Mouse (Mus musculus) intestine, postnatal 0 days (tissue): Measurements from ENCODE around the gene Eral1. TPM values are rescaled to one million over a fixed set of nuclear protein-coding genes. Genes with fewer than 3 reads are reported as not detected.

ENCODE experiments used
- ATAC-seq: fragments of 200-750 bp; cut with Nextera tagmentation; 2 replicates; pipeline ENCODE4 v1.8.0; 2017; ENCODE audit warnings: mild to moderate bottlenecking, moderate TSS enrichment, moderate library complexity
- H3K27ac ChIP-seq: fragments of 300-500 bp; sonication (generic); 2 replicates; pipeline ENCODE4 v1.5.1; 2014; ENCODE audit warnings: mild to moderate bottlenecking, low read depth, low read length, moderate library complexity
- H3K27me3 ChIP-seq: fragments of 300-500 bp; sonication (generic); replicated peaks from 2 replicates; pipeline ENCODE4 v1.6.1; 2014; ENCODE audit warnings: low read length, mixed read lengths; ENCODE audit not compliant: control insufficient read depth, insufficient read depth
- H3K36me3 ChIP-seq: fragments of 300-500 bp; sonication (generic); 2 replicates; pipeline ENCODE4 v1.6.1; 2014; ENCODE audit warnings: mild to moderate bottlenecking, moderate library complexity; ENCODE audit not compliant: control insufficient read depth, insufficient read depth
- H3K4me1 ChIP-seq: fragments of 300-500 bp; sonication (generic); replicated peaks from 2 replicates; pipeline ENCODE4 v1.6.1; 2014; ENCODE audit warnings: antibody characterized with exemption, low read length, mixed read lengths; ENCODE audit not compliant: control insufficient read depth, insufficient read depth
- H3K4me2 ChIP-seq: fragments of 300-500 bp; sonication (generic); replicated peaks from 2 replicates; pipeline ENCODE4 v1.6.1; 2014; ENCODE audit warnings: low read depth, mild to moderate bottlenecking, moderate library complexity
- H3K4me3 ChIP-seq: fragments of 300-500 bp; sonication (generic); 2 replicates; pipeline ENCODE4 v1.5.1; 2014; ENCODE audit warnings: low read depth, low read length
- H3K9ac ChIP-seq: fragments of 300-500 bp; sonication (generic); 2 replicates; pipeline ENCODE4 v1.6.1; 2014; ENCODE audit warnings: mild to moderate bottlenecking, low read depth, low read length
- H3K9me3 ChIP-seq: fragments of 300-500 bp; sonication (generic); 2 replicates; pipeline ENCODE4 v1.6.1; 2016; ENCODE audit warnings: mixed run types; ENCODE audit not compliant: control insufficient read depth
- CTCF ChIP-seq: sonication (generic); IDR thresholded peaks from 2 replicates; pipeline ENCODE4 v1.5.1; 2016; ENCODE audit warnings: low read depth, mild to moderate bottlenecking, control low read depth, antibody characterized with exemption, moderate library complexity
- WGBS: fragments of 180-500 bp; shearing (Covaris S2); extraction: QIAGEN DNeasy Blood & Tissue Kit; methylation state at CpG from one replicate; pipeline ENCODE4 v1.1.7; 2014; 5-methylcytosine and 5-hydroxymethylcytosine counted together
- microRNA counts: library from miRNA; unstranded; fragments of <30 nt; microRNA quantifications from one replicate; lab custom pipeline; 2016
- microRNA-seq: library from miRNA; unstranded; fragments of <30 nt; microRNA quantifications from one replicate; pipeline ENCODE4, GENCODE M21; 2016
- polyA plus RNA-seq: library from polyadenylated mRNA; unstranded; fragments of >200 nt; fragmentation: Nextera tagmentation; extraction: Ambion mirVana; gene quantifications from 2 replicates; pipeline ENCODE4 v1.2.1, GENCODE M21; 2015

Gene Eral1
- polyA plus RNA-seq, 1 experiment from 2014 or later = 13.0 TPM

DNA sequence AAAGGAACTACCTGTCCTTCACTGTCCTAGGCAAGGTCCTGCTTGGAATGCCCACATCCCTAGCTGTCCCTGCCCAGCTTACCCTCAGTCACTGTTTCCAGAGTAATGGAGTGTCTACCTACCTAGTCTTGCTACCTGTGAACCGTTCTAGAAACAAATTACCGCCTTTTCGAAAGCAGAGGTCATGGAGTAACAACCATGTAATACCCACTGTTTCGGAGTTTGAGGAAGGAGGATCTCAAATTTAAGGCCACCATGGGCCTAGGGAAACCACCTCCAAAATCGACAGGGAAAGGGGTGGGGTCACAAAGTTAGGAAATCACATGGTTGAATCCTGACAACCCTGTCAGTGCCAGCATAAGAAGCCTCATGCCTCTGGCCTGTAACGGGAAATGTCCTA lies 48.8 kb downstream of the Eral1 start:
- WGBS = 41% methylated on average over 6 of the region's 6 CpGs
- no peak for ATAC-seq
- no peak overlapping the region for H3K27ac ChIP-seq
- H3K9me3 ChIP-seq = no peaks in the 10 kb centered on the region
- peak overlapping the region; percentile 97 for H3K4me2 ChIP-seq
- no peak overlapping the region for H3K9ac ChIP-seq
- peaks cover 34% of the 10 kb centered on the region for H3K36me3 ChIP-seq
- peak overlapping the region; percentile 62; the same call in 1 of the 2 replicates for H3K4me3 ChIP-seq
- H3K4me1 ChIP-seq = no peaks in the 10 kb centered on the region
- no peaks in the 10 kb centered on the region for H3K27me3 ChIP-seq
- TF ChIP-seq CTCF = no peak

DNA sequence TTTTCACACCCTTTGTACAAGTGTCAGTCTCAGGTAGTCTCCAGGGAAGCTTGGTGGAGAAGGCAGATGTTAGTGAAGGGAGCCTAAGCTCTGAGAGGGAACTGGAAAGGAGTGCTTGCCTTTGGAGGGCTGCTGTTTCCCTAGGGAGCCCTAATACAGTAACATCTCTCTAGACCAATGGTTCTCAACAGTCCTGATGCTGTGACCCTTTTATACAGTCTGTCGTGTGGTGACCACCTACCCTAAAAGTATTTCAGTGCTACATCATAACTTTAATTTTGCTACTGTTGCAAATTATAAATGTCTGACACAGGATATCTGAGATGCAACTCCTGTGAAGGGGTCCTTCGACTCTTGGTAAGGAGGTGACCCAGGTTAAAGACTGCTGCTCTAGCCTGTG lies 49.6 kb downstream of the Eral1 start:
- 80% methylated on average over 2 of the region's 2 CpGs for WGBS
- Histone ChIP-seq H3K4me1 (no peaks in the 10 kb centered on the region), H3K27me3 (no peaks in the 10 kb centered on the region), H3K27ac (no peak overlapping the region), H3K4me3 (no peak overlapping the region), H3K36me3 (peaks cover 42% of the 10 kb centered on the region), H3K9me3 (no peaks in the 10 kb centered on the region), H3K4me2 (no peak overlapping the region), H3K9ac (no peak overlapping the region)
- no peak for ATAC-seq
- TF ChIP-seq CTCF = no peak

DNA sequence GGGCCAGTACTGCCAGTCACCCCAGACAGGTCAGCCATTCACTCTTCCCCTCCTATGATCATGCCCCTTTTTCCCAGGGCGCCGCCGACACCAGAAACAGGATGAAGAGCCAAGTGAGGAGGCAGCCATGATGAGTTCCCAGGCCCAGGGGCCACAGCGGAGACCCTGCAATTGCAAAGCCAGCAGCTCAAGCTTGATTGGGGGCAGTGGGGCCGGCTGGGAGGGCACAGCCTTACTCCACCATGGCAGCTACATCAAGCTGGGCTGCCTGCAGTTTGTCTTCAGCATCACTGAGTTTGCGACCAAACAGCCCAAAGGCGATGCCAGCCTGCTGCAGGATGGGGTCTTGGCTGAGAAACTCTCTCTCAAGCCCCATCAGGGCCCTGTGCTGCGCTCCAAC lies 50.9 kb downstream of the Eral1 start:
- Histone ChIP-seq H3K9ac (no peak overlapping the region), H3K27ac (no peak overlapping the region), H3K36me3 (peaks cover 54% of the 10 kb centered on the region), H3K9me3 (no peaks in the 10 kb centered on the region), H3K4me1 (no peaks in the 10 kb centered on the region), H3K4me3 (no peak overlapping the region), H3K27me3 (no peaks in the 10 kb centered on the region), H3K4me2 (no peak overlapping the region)
- no peak for ATAC-seq
- WGBS = 94% methylated on average over 8 of the region's 8 CpGs
- TF ChIP-seq CTCF = no peak

DNA sequence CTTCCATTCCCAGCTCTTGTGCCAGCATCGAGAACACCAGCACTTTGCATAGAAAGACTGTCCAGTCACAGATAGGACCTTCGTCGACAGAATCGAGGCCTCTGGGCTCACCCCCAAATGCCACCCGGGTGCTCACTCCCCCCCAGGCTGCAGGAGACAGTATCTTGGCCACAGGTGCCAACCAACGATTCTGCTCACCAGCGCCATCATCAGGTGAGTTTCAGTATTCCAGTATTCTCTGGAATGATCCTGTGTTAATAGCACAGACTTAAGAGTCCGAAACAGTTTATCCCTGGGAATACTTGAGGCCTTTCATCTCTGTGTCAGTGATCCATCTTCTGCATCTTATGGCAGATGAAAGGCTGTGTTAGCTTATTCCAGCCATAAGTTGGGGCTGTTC lies 56.6 kb downstream of the Eral1 start:
- no peak overlapping the region; the same call in 1 of the 2 replicates for H3K27ac ChIP-seq
- peaks cover 83% of the 10 kb centered on the region for H3K36me3 ChIP-seq
- peak; percentile 63 for TF ChIP-seq CTCF
- WGBS = 79% methylated on average over 8 of the region's 8 CpGs
- H3K4me2 ChIP-seq = no peak overlapping the region
- no peak overlapping the region for H3K4me3 ChIP-seq
- no peak overlapping the region for H3K9ac ChIP-seq
- H3K9me3 ChIP-seq = no peaks in the 10 kb centered on the region
- no peak for ATAC-seq
- H3K4me1 ChIP-seq = no peaks in the 10 kb centered on the region
- H3K27me3 ChIP-seq = no peaks in the 10 kb centered on the region

MicroRNAs within 50 kb of the gene (microRNA counts, 519-probe panel; counts per million panel counts)
- 4,533 counts per million, percentile 72 among the panel's probes with 10 or more counts for microRNA mmu-miR-144 (lab: Ali Mortazavi, UCI)
- microRNA mmu-miR-451 (lab: Ali Mortazavi, UCI) = 4,398 counts per million, percentile 66 among the panel's probes with 10 or more counts

Small RNA genes lying within 50 kb of the gene (microRNA-seq; reads per million reads assigned to microRNA genes)
- 45.4 reads per million, percentile 38 among the genes with 10 or more reads in this experiment for gene Mir144
- gene Mir451a = not detected
- not detected for gene Mir451b

Other genes starting within 250 kb of the Eral1 start
- gene Pipox, start 186.3 kb downstream of the Eral1 start, polyA plus RNA-seq = 45.7 and 57.1 TPM in 2 replicates
- 0.77 and 0.80 TPM in 2 replicates for gene Sez6, start 149.6 kb downstream of the Eral1 start, polyA plus RNA-seq
- 7.2 and 8.4 TPM in 2 replicates for gene Phf12, start 97.6 kb downstream of the Eral1 start, polyA plus RNA-seq
- gene Dhrs13, start 48.1 kb downstream of the Eral1 start, polyA plus RNA-seq = 4.4 and 5.2 TPM in 2 replicates
- 23.0 and 23.3 TPM in 2 replicates for gene Flot2, start 42.5 kb downstream of the Eral1 start, polyA plus RNA-seq
- gene Fam222b, start 14.3 kb upstream of the Eral1 start, polyA plus RNA-seq = 10.6 and 11.5 TPM in 2 replicates
- gene Traf4, start 85.2 kb upstream of the Eral1 start, polyA plus RNA-seq = 30.8 and 30.9 TPM in 2 replicates
- gene Nek8, start 96.3 kb upstream of the Eral1 start, polyA plus RNA-seq = 5.7 and 5.8 TPM in 2 replicates
- gene Tlcd1, start 96.3 kb upstream of the Eral1 start, polyA plus RNA-seq = 14.1 and 16.1 TPM in 2 replicates
- gene Rpl23a, start 103.2 kb upstream of the Eral1 start, polyA plus RNA-seq = 762 and 768 TPM in 2 replicates
- gene Rab34, start 108.0 kb upstream of the Eral1 start, polyA plus RNA-seq = 33.9 and 35.4 TPM in 2 replicates
- 0.77 and 1.1 TPM in 2 replicates for gene Proca1, start 113.0 kb upstream of the Eral1 start, polyA plus RNA-seq
- gene Sdf2, start 165.4 kb upstream of the Eral1 start, polyA plus RNA-seq = 61.8 and 66.6 TPM in 2 replicates
- gene Supt6, start 165.6 kb upstream of the Eral1 start, polyA plus RNA-seq = 8.8 and 9.5 TPM in 2 replicates
- 49.9 and 54.9 TPM in 2 replicates for gene 2610507B11Rik, start 181.4 kb upstream of the Eral1 start, polyA plus RNA-seq
- 0.07 TPM in 1 of 2 replicates, not detected in the other for gene BC030499, start 210.5 kb upstream of the Eral1 start, polyA plus RNA-seq
- 4.5 and 4.6 TPM in 2 replicates for gene Spag5, start 221.1 kb upstream of the Eral1 start, polyA plus RNA-seq
- gene Aldoc, start 242.6 kb upstream of the Eral1 start, polyA plus RNA-seq = 9.3 and 9.4 TPM in 2 replicates
- gene Pigs, start 248.0 kb upstream of the Eral1 start, polyA plus RNA-seq = 58.6 and 60.8 TPM in 2 replicates